Mouse (Mus musculus): ENCODE measurements at regions not wholly inside any gene's neighbourhood (a gene's known extent, or its start where the extent isn't known, plus 50 kb on each side); places are given as distances from the start of the nearest gene placed in this dataset.

DNA sequence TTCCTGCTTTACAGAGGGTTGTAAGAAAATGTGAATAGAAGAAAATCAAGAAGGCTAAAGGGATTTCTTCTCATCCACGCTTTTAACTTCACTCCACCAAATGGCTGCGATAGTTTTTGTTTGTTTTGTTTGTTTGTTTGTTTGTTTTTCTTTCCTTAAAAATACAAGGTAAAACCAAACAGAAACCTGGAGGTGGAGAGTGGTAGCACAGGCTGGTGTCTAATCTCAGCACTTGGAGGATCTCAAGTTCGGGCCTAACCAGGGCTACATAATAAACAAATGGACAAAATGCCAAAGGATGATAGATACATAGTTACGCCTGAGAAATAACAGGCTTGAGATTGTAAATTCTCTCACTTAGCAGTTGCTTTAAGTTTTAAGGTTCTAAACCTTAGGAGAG, 50.8 kb upstream of the Mboat1 start:
- no peak for DNase-seq

DNA sequence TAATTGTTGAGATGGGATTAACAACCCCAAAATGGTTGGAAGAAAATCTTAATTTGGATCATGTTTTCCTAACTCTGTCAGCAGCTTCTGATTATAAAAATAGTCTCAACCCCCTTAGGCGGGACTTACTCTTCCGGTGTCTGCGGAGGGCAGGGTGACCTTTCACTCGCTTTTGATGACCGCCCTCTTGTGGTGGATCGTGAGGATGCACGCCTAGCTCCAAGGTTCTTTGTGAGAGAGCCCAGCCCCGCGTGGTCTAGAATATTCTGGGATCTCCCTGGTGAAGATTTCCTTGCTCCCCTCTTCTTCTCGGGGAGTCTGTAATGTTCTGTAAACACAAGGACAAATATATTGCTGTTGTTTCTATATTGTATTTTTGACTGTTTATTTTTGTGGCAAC, 51.3 kb upstream of the Mboat1 start:
- peak; percentile 86 to 93 for DNase-seq

DNA sequence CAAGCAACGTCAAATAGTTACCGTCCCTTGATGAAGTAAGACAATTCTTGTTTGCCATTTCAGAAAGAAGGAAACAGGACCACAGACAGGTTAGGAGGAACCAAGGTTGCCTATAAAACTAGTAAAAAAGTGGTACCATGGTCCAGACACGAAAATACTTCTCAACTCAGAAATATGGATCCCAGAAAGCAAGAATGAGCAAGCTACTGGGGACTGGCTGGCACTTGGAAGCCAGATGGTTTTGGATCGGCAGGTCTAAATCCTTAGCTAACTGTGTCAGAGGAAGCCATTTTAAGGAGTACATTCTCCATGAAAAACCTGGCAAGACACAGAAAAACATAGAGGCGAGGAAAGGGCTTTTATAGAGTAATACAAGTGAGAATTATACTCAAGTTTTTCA, 51.9 kb upstream of the Mboat1 start:
- no peak for DNase-seq

DNA sequence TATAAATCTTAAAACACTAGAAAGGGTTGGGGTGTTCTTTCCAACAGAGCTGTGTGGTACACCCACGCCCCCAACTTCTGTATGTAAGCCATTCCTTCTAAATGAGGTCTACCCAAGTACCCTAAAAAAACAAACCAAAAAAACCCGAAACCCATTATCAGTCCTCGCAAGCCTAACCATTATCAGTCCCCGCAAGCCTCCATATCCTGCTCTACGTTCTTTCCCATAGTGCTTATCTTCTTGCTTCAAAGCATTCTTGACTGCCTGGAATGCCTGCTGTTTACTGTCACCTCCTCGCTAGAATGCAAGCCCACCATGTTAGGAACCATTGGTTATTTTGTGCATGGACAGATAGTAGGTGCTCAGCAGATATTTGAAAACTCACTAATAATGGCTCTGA, 52.3 kb upstream of the Mboat1 start:
- DNase-seq, result no peak

DNA sequence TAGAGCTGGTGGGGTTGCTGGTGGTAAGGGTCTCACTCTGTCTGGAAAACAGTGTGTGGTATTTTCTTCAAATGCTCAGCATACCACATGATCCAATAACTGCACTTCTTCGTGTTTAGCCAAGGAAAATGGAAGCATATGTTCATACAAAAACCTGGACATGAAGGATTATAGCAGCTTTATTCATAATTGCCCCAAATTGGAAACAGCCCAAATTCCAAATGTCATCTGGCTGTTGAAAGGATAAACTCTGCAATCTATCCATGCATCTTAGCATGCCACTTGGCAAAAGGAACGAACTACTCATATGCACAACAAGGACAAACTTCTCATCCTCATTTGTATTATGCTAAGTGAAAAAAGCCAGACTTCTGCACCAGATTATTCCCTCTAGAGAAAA, 53.5 kb upstream of the Mboat1 start:
- DNase-seq, result no peak

DNA sequence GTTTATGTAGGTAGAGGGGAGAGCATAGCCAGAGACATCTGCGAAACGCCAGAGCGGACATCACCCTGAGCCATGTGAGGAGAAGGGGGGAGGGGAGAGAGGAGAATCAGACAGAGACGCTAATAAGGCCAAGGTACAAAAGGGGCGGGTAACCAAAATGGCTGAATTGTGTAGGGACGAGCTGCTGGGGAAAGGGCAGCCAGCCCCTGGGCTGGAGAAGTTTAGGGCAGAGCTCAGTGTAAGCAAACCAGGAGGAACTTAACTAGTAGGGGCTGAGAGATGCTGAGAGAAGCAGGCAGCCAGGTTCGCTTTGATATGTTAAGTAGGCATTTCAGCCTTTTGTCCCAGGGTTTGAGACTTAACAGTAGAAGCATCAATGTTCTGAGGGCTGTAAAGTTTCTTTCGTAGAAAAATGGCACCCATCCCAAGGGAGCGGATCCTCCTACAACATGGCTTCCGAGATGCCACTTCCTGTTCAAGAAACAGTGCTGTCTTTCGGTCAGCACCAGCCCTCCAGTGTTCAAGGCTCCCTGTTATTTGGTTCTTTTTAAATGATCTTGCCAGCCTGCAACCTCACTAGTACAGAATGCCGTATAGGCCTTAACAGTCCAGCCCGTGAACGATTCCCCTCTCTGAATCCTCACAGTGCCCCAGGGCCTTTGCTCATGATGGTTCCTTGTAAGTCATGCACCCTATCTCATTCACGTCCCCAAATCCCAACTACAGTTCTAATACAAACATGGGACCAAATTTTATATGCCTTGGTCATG, 55.4 kb upstream of the Mboat1 start:
- DNase-seq, result peak; percentile 37 to 55

DNA sequence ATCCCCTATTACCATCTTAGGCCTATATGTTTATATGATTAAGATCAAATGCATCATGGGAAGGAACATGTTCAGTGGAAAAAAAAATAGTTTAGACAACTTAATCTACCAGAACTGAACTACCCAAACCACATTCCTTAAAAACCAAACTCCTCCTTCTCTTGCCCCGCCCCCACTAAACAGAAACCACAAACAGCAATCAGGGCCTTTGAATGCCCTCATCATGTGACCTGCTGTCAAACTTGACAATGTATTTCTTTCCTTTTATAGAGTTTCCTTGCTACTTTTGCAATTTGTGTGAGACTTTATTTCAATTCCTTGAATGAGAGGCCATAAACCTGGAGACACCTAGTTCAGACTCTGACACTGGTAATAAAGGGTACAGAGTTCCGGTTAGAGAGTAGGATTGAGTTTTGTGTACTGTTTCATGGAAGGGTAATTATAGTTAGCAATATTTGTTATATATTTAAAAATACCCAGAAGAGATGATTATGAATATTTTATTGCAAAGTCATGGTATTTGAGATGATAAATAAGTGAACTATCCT, 61.7 kb upstream of the Mboat1 start:
- DNase-seq, result no peak

DNA sequence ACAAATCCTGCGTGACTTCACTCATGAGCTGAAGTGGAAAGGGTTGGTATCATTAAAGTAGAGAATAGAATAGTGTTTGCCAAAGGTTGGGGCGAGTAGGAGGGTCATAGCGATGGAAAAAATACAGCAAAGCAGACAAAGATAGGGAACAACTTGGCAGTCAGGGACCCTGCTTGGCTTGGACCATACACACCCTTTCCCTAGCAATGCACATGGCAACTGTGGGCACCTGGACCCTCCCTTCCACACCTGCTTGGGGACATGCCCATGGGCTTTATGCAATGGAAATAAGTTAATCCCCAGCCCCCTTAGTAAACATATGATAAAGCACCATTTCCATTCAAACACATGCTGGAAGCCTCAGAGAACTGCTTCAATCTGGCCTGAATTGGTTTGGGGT, 62.2 kb upstream of the Mboat1 start:
- DNase-seq, result no peak

DNA sequence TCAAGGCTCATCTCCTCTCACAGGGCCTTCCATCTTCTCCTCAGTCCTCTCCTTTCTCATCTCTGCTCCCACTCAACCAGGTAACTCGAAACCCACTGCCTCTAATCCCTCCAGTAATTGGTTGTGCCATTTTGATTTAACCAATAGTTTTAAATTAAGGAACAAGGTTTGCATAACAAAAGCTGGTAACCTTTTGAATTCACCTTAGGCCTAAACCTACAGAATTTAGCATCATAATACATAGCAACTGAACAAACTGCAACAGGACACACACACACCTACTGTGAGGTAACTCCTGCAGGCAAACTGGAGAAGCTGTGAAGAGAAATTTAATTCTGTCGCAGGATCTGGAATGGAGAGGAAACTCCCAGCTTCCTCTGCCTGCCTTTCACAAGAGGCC, 66.9 kb upstream of the Mboat1 start:
- DNase-seq, result no peak

DNA sequence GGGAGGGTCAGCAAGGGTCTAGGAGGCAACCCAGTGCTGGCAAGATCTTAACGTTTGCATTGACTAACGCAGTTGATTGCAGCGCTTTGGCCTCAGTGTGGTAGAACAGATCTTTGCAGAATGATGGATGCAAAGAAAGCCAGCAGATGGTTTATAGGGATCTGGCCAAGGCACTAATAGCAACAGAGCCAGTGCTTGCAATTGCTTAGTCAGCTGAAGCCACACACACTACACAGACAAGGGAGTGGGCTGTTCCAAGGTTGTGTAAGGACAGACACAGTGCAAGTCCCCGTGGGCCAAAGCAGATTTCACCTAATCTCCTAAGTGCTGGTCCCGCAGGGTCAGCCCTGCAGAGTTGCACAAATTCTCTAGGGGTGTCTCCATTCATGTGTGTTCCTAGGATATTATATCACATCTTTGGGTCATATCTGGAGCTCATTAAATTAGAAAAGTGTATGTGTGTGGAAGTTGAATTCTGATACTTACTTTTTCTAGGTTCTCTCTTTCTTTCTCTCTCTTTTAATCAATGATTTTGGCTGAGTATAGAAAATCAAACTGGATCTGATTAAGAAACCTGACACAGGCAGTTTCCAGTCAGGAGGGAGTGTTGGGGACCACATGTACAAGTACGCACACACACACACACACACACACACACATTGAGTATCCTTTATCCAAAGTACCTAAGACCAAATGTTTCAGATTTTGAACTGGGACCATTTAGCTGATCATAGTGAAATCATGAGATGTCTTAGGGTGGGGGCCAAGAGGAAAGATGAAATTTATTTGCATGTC, 68.5 kb upstream of the Mboat1 start:
- no peak for DNase-seq

DNA sequence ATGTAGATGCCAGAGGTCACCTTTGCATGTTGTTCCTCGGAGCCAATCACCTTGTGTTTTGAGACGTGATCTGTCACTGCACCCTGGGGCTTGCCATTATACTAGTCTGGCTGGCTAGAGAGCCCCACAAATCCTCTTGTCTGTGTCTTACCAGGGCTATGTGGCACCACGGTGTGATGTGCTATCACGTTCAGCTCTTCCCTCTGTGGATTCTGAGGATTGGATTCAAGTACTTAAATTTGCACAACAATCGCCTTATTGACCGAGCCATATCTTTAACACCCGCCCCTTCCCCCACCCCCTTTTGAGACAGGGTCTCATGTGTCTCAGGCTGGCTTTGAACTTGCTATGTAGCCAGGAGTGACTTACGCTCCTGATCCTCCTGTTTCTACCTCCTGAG, 70.8 kb upstream of the Mboat1 start:
- DNase-seq, result no peak

DNA sequence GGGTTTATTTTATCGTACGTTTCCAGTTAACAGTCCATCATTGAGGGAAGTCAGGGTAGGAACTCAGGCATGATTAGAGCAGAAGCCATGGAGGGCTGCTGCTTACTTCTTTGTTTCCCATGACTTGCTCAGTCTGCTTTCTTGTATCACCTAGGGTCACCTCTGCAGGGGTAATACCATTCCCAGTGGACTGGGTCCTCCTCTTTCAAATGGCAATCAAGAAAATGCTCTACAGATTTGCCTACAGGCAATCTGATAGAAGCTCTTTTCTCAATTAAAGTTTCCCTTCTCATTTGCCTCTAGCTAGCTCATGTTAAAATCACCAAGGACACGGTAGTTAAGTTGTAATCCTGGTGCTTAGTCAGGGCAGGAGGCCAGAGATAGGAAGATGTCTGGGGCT, 72.5 kb upstream of the Mboat1 start:
- DNase-seq, result no peak

DNA sequence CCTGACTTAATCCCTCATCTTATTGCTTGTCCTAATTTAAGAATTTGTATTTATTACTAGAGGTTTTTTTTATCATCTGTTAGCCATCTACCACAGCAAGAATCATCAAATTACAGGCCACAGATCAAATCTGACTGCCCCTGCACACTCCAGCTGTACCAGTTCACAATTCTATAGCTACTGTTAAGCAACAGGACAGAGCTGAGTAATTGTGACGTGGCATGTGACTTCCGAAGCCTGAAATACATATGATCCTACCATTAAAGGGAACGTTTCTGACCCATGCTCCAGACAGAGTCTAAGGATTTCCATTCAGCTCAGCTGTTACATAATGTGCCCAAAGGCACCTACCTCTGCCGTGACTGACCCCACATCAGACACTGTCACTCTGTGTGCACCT, 74.0 kb upstream of the Mboat1 start:
- DNase-seq, result no peak

DNA sequence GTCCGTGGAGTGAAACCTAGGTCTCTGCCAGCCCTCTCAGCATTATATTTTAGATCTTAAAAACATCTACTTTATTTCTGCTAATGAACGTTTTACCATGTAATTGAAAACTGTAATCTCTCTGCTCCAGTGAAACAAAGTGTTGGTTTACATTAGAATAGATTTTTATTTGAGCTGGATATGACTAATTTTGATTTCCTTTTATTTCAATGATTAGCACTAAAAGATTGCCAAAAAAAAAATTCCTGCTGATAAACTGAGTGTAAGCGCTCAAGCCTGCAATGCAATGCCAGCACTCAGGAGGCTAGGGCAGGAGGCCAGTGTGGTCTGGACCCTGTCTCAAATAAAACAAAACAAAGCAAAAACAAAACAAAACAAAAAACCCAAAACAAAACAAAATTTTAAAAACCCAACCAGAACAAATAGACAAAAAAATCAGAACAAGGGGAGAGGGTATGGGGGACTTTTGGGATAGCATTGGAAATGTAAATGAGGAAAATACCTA, 69.3 kb upstream of the E2f3 start:
- no peak for DNase-seq

DNA sequence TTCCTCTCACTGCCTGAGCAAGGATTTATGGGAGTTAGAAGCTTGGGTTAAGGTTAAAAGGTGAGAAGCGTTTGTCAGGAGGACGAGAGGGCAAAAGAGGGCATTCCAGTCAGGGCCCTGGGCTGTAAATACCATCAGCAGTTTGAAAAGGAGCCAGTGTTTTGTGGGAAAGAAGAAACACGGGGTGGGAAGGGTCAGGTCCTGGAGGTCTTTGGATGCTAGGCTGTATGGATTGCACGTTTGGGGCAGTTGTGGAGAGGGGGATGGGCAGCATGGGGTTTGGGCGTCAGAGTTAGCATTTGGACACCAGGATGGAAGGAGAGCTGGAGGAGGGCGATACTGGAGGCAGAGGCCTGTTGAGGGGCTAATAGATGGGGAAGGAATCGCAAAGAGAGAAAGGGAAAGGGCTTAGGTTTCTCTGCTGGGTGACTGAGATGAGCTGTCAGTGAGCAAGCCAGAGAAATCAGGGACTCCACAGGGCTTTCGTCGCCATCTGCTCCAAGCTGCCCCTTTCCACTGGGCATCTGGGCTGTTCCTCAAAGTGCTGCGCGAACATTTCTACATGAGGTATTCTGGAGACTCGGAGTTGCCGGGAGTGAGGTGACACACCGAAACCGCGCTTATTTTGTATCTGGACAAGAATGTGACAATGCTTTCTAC, 66.2 kb upstream of the E2f3 start:
- peak in 1 of 2 experiments; percentile 6 for DNase-seq

DNA sequence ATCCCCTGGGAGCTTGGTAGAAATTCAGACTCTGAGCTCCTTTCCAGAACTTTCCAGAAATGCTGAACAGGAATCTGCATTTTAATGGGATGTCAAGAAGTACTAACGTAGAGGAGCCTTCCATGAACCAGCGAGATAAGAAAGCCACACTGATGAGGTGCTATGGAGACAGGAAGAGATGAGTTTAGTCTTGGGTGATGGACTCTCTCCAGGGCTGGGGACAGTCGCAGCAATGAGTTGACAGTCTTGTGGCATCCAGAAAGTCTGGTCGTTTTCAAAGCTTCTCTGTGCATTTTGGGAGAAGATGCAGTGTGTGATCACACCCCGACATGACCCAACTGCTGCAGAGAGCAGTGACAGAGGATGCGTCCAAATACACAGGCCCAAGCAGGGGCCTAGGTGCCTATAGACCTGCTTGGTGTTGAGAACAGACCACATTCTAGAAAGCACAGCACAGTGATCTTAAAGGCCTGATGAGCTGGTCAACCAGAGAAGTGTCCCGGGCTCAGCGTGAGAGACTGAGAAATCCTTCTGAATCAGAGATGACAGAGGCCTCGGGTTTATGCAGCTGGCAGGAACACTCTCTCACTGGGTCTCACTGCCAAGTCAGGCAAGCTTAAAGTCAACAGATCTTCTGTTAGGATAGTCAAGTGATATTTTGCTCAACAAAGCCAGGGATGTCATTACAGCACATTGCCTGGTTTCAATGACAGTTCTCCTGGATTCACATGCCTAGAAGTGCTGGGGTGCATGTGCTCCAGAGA, 65.1 kb upstream of the E2f3 start:
- no peak for DNase-seq

DNA sequence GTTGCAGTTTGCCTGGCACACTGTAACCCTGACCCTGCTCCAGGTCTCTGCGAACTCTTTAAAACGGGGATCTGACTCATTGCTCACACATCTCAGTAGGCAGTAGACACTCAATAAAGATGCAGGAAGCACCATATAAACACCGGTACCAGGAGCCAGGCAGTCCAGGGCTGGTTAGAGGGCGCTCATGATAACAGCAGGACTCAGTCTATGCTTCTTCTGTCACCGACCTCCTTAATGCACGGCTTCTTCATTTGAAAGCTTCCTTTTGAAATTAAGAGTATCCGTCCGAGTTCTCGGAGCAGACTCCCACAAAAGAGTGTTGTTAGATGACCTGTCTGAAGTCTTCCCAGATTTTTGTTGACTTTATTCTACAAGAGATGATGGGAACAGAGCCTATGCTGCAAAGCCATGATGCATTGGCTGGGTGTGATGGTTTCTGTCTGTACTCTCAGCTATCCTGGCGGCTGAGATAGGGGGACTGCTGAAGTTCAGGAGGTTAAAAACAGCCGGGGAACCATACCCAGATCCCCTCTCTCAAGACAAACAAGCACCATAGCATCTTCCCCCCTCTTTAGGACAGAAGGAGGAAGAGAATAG, 62.5 kb upstream of the E2f3 start:
- no peak for DNase-seq

DNA sequence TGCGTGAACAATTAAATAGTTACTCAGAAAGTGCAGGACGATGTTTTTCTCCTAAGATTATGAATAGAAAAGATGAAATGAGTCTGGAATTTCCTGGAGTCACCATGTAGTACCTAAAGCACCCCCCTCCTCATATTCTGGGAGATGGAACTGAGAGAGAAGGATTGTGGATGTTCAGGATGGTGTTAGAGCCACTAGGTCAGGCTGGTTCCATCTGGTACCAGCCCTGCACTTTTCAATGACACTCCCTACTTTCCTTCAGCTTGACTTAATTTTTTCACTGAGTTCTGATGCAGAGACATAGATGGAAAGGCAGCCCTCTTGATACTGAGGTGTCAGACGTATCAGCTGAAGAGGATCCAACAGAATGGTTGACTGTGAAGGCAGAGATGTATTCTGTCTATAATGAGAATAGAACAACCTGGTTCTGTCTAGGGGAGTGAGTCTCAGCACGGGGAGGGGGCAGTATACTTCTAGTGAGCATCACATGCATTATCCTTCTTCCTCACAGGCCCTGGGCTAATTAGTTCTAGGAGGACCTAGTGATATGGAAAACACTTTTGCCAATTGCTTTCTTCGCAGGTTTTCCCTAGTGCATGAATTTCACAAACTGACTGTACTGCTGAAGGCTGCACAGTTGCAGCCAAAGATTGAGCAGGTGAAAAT, 60.8 kb upstream of the E2f3 start:
- DNase-seq, result no peak

DNA sequence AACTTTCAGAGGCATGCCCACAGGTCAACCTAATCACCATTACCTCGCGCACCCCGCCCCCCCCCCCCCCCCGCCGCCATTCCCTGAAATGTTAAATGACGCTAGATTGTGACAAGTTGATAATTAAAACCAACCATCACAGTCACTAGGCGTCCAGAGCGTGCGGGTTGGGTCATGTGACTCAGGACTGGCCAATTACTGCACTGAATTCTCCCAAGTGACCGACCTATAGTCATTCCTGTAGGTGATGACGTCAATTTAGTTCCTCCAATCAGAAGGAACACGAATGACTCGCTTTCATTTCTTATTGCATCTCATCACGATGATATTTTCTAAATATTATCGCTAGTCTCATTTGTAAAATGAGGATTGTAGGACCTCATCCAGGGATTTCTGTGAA, 60.2 kb upstream of the E2f3 start:
- no peak for DNase-seq

DNA sequence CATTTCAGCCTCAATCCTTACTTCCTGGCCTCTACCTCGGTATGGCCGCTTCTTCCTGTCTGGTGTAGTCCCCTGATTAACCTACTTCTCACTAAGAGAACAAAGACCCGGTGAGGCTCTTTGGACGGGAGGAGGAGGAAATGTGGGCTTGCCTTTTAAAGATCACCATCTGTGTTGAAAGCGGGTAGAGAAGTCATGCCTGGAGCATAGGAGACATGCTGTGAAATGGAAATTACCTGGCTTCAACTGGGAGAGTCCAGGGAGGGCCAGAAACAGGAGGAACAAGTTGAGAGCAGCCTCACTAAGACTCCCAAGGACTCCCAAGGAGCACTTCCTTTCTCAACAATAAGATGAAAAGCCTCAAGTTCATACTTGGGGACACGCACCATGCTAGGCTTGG, 59.4 kb upstream of the E2f3 start:
- no peak for DNase-seq

DNA sequence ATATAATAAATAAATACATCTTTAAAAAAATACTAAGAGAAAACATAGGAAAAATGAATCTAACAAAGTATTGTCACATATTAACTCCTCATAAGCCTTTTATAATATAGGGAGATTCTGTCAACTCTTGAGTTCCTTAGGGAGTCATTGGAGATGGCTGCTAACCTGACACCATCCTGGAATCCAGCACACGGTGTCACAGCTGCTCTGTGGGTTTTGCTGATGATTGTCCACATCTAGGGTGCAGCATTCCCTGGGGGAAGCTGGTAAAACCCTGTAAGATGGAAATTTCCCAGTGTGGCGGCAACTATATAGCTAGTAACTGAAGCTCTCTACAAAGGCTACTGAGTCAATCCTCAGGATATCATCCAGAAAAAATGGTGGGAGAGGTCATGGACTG, 58.9 kb upstream of the E2f3 start:
- DNase-seq, result no peak
